Mouse (Mus musculus) stomach, embryonic 16.5 days (tissue): ENCODE data around the gene Asl. TPM values are rescaled to one million over a fixed set of nuclear protein-coding genes. Genes with fewer than 3 reads are reported as not detected.

Experiments
- polyA plus RNA-seq: library from polyadenylated mRNA; unstranded; fragments of >200 nt; fragmentation: Nextera tagmentation; extraction: Ambion mirVana; gene quantifications from 2 replicates; pipeline ENCODE4 v1.2.1, GENCODE M21; 2015

Asl gene
- polyA plus RNA-seq, 1 experiment from 2014 or later = 47.8 TPM

Other genes starting within 250 kb of the Asl start
- gene Psph, start 241.8 kb downstream of the Asl start, polyA plus RNA-seq = 43.4 and 46.6 TPM in 2 replicates
- 43.4 and 47.0 TPM in 2 replicates for gene Sumf2, start 182.3 kb downstream of the Asl start, polyA plus RNA-seq
- gene Chchd2, start 141.8 kb downstream of the Asl start, polyA plus RNA-seq = 800 and 813 TPM in 2 replicates
- 2.4 and 3.7 TPM in 2 replicates for gene Zbed5, start 133.5 kb downstream of the Asl start, polyA plus RNA-seq
- gene Phkg1, start 130.7 kb downstream of the Asl start, polyA plus RNA-seq = 0.11 and 0.41 TPM in 2 replicates
- gene Nupr1l, start 120.7 kb downstream of the Asl start, polyA plus RNA-seq = 2.7 and 2.9 TPM in 2 replicates
- gene Vkorc1l1, start 87.3 kb downstream of the Asl start, polyA plus RNA-seq = 19.2 TPM in 2 replicates
- gene Gusb, start 26.2 kb downstream of the Asl start, polyA plus RNA-seq = 66.0 and 71.7 TPM in 2 replicates
- gene Crcp, start within 50 bp of the Asl start, polyA plus RNA-seq = 32.1 and 33.1 TPM in 2 replicates
- 68.7 and 76.4 TPM in 2 replicates for gene Tpst1, start 44.1 kb upstream of the Asl start, polyA plus RNA-seq
- 5.5 and 5.7 TPM in 2 replicates for gene Kctd7, start 115.6 kb upstream of the Asl start, polyA plus RNA-seq
- 34.5 and 38.8 TPM in 2 replicates for gene Rabgef1, start 142.6 kb upstream of the Asl start, polyA plus RNA-seq
- 31.8 and 36.6 TPM in 2 replicates for gene Tmem248, start 187.8 kb upstream of the Asl start, polyA plus RNA-seq
- 69.6 and 70.3 TPM in 2 replicates for gene Sbds, start 226.3 kb upstream of the Asl start, polyA plus RNA-seq
- 21.6 and 25.2 TPM in 2 replicates for gene Tyw1, start 226.4 kb upstream of the Asl start, polyA plus RNA-seq